Mouse (Mus musculus) thymus, postnatal 10 days (tissue): ENCODE results near the gene Iqca.

Experiments
- DNase-seq, 2 experiments: peaks; one replicate each; pipeline ENCODE4 v3.0.0; 2021; ENCODE audit warnings: low spot score in 2 of 2

The Iqca gene

GRCm38 (mm10) chr1:90060054-90060453, 93.1 kb downstream of the Iqca start:
- DNase-seq, result no peak

GRCm38 (mm10) chr1:90054991-90055390, 98.2 kb downstream of the Iqca start:
- DNase-seq, result no peak

GRCm38 (mm10) chr1:90051347-90051746, 101.9 kb downstream of the Iqca start:
- peak in 1 of 2 experiments; percentile 22 for DNase-seq

GRCm38 (mm10) chr1:90050046-90050739, 103.0 kb downstream of the Iqca start:
- DNase-seq, result no peak

GRCm38 (mm10) chr1:90028305-90028704, 124.9 kb downstream of the Iqca start:
- DNase-seq, result no peak

GRCm38 (mm10) chr1:90026945-90027344, 126.3 kb downstream of the Iqca start:
- DNase-seq, result no peak

- no peak for DNase-seq
Observed at GRCm38 (mm10) chr1:90020336-90020735, 132.9 kb downstream of the Iqca start.

GRCm38 (mm10) chr1:90018071-90018470, 135.1 kb downstream of the Iqca start:
- no peak for DNase-seq

GRCm38 (mm10) chr1:90014446-90014845, 138.8 kb downstream of the Iqca start, which contains the start of gene Asb18:
Asb18 (minus strand) TSS chr1:90014666.
- DNase-seq, result no peak

GRCm38 (mm10) chr1:90013273-90013672, 139.9 kb downstream of the Iqca start:
- no peak for DNase-seq

GRCm38 (mm10) chr1:90012850-90013249, 140.4 kb downstream of the Iqca start:
- no peak for DNase-seq

GRCm38 (mm10) chr1:90012168-90012567, 141.0 kb downstream of the Iqca start:
- DNase-seq, result no peak

- no peak for DNase-seq
Observed at GRCm38 (mm10) chr1:90010077-90010476, 143.1 kb downstream of the Iqca start.

- no peak for DNase-seq
Observed at GRCm38 (mm10) chr1:90009188-90009587, 144.0 kb downstream of the Iqca start.

- DNase-seq, result no peak
Observed at GRCm38 (mm10) chr1:90006666-90007065, 146.5 kb downstream of the Iqca start.

- no peak for DNase-seq
Observed at GRCm38 (mm10) chr1:90000981-90001380, 152.2 kb downstream of the Iqca start.

GRCm38 (mm10) chr1:89999858-90000257, 153.3 kb downstream of the Iqca start:
- no peak for DNase-seq

- no peak for DNase-seq
Observed at GRCm38 (mm10) chr1:89998696-89999095, 154.5 kb downstream of the Iqca start.

GRCm38 (mm10) chr1:89998076-89998475, 155.1 kb downstream of the Iqca start:
- DNase-seq, result no peak

- no peak for DNase-seq
Observed at GRCm38 (mm10) chr1:89992256-89992655, 160.9 kb downstream of the Iqca start.
